Mouse (Mus musculus) embryo, embryonic 11 days (tissue): ENCODE results near the gene Gm14325.
A peak's percentile ranks its signal among the peaks of the same experiment; 100 is the strongest.
"Not testable (repeated sequence)": the region's sequence is repeated elsewhere in the genome, so short reads cannot be mapped to it uniquely, and the experiment has no call there.

Source experiments
- DNase-seq: peaks from one replicate; pipeline ENCODE4 v3.0.0-alpha.2; 2015

Gene Gm14325

DNA sequence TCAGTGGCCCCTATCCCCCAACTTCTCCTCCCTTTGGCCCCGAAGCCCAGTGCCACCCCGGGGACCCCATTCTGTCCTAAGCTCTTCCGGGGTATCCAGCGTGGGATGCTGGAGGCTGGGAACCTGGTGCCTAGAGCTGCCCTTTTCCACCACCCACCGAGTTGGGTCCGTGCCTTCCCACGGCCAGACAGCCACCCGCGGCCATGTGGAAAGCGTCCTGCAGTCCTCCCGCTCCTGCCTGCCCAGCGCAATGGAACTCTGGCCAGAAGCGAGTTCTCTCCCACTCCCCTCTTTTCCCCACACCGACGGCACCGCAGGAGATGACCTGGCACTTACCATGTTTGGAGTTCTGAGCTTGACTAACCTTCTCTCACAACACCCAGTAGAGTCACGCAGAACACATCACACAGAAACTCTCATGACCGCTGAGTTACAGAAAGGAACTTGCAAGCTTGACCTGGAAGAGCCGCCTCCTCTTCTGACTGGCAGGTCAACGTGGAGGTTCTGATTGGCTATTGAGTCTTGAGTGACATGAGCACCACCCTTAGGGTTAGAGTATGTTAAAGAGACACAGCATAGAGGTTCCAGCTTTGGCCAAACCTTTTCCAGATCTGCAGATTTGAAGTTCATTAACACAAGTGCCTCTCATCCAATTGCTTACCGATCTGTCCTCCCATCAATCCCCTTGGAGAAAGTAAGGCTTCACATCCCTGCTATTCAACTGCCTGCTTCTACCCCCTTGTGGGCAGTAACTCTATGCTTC is at the start of gene Gm14325:
TSS of gene Gm14325 (minus strand) at position 436 of the 763 bp plus-strand sequence.
- peak; percentile 70 for DNase-seq

DNA sequence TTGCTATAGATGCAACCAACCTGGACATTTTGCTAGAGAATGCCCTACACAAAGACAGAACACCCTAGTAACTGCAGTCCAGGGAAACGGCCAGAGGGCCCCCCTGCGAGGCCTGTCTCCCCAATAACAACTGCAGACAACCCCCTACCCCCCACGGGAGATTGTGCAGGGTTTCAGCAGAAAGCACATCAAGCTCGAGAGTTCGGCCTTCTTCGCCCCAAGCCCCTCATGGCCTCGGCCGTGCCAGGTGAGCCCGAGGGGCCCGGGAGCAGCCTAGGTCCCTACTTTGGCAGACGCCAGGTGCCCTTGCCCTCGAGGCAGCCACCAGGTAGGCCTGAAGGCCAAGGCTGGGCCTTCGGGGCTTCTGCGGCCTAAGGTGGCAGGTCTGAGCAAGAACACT is 47.6 kb upstream of the Gm14325 start:
- DNase-seq: not testable (repeated sequence)

DNA sequence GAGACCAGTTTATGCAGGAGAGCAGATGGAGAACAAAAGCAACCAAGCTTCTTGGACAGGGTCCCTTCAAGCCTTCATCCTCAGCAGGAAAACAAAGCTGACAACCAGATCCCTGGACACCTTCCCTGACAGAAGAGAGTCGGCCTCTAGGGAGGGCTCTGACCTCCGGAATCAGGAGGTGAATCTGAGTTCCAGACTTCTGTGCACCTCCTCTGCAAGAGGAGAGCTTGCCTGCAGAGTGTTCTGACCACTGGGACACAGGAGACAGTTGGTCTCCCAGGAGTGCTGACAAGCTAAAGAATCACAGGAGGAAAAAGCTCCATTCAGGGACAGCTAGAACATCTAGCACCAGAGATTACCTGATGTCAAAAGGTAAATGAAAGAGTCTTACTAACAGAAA is 22.1 kb upstream of the Gm14325 start:
- DNase-seq: not testable (repeated sequence)

DNA sequence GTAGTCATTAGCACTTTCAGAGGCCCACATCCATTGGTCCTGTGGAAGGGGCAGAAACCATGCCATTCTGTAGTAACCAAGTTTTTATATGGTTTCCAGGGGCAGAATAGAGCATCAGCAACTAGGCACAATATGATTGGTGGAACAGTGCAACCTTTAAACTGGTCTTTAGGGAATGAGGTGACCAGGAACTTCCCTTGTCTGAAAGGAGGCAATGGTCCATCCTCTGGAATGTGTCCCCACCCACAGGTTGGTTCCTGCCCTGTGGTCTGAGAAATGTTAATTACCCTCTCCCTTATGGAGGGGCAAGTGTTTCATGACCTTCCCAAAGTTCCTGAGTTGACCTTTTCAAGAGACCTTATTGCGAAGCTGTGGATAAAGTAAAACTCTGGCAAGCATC is 3.5 kb upstream of the Gm14325 start:
- DNase-seq: not testable (repeated sequence)

DNA sequence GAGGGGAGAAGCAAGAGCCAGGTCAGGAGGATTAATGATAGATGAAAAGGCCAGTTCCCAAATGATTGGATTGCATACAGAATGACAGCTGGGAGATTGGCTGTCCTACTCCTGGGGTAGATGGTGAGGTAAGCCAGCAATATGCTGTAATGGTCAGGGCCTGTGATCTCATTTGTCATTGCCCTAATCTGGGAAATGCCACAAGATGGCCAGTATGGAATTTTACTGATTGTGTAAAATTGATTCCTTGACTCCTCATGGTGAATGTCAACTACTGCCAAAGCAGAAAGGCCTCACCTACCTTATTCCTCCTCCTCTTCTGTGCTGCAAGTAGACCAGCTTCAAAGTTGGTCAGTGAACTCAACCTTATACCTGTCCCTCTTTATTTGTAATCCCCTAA is 3.4 kb downstream of the Gm14325 start:
- DNase-seq: not testable (repeated sequence)

DNA sequence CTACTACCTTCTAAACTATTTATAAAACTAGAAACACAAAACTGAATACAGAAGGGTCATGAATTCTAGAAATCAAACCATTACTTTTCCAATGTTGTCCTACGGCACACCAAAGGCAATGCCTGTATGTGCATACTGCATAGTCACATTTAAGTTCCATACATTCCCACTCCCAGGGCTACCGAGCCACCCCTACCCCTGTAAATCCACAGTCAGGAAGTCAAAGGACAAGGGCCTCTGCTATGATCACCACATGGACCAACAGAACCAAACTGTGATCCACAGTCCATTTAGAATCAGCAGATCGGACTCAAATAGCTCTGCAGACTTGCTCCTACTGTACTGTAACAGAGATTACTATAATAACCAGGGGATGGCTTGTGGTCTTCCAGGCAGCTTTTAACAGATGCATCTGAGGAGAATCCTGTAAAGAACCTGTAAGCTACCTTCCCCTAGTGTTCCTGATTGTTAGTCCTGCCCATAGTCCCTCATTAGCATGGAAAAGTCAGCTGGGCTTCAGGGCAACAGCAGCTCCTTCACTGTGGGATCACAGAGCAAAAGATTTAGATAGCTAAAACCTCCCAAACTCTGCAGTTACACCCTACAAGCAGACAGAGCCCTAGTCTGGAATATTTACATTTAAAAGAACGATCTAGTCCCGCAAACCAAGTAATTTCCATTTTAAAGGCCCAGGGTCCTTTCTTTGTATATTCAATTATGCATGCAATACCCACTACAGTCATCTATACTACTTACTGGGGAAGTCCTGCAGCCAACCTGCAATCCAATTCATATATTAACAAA is 4.2 kb downstream of the Gm14325 start:
- not testable (repeated sequence) for DNase-seq

DNA sequence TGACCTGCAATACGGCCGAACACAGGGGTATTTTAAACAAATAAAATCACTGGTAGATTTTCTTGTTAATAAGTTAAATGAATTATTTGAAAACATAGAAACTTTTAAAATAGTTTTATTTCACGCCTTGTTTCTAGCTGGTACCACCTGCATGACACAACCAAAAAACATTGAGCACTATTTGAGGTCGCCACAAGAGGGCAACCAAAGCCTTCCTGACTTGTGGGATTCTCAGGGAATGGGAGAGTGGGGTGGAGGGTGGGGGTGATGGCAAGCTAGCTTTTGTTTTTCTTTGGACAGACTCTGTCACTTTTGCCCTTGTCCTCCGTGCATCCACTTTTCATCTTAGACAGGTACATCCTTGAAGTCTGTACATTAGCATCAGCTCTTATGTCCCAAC is 18.2 kb downstream of the Gm14325 start:
- DNase-seq: not testable (repeated sequence)

DNA sequence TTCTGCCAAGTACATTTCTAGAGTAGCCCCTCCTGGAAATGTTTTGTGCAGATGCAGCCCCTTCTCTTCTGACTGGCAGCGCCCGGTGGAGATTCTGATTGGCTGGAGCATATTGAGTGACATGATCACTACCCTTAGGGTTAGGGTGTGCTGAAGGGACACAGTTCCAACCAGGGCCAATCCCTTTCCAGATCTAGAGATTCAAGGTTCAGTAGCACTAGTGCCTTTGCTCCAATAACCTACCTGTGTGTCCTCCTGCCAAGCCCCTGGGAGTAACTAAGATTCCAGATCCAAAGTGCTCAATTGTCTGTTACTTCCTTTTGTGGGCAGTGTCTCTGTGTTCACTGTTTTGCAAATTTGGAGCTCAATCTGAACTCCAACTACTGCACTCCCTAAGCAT is 34.0 kb downstream of the Gm14325 start:
- not testable (repeated sequence) for DNase-seq

DNA sequence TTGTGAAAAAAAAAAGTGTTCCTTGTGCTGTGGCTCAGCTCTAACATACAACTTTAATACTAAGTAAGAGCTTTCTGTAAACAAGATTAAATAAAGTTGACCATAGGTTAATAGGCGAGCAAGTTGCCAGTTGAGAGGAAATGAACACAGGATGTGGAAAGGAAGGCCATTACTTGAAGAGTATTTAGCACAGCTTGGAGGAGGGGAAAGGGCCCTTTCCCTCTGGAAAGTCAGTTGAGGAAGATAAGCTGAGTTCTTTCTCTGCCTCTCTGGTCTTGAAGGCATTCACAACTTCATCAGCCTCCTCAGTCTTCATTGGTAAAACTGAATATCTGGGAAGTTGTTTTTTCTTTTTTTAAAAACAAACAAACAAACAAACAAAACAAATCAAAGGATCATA is 52.8 kb downstream of the Gm14325 start:
- DNase-seq: not testable (repeated sequence)
